Mouse (Mus musculus) cerebellum, postnatal 14 days (tissue): ENCODE data around the gene Unc79.
A peak's percentile ranks its signal among the peaks of the same experiment; 100 is the strongest.

Source experiments
- DNase-seq, 2 experiments: peaks; one replicate each; pipeline ENCODE4 v3.0.0; 2021; ENCODE audit warnings: mixed read lengths in 2 of 2

Unc79 gene

GRCm38 (mm10) chr12:103211078-103211477, 262.4 kb downstream of the Unc79 start:
- no peak for DNase-seq

- DNase-seq: no peak
These were observed 264.9 kb downstream of the Unc79 start for GRCm38 (mm10) chr12:103213591-103213990.

- DNase-seq: peak; percentile 57 to 72
These were observed 265.6 kb downstream of the Unc79 start for GRCm38 (mm10) chr12:103214270-103214669.

GRCm38 (mm10) chr12:103214797-103215196, 266.1 kb downstream of the Unc79 start:
- no peak for DNase-seq

GRCm38 (mm10) chr12:103215877-103216610, 267.4 kb downstream of the Unc79 start:
- no peak for DNase-seq

GRCm38 (mm10) chr12:103223671-103224070, 275.0 kb downstream of the Unc79 start:
- DNase-seq: peak; percentile 35 to 42

- no peak for DNase-seq
These were observed 277.5 kb downstream of the Unc79 start for GRCm38 (mm10) chr12:103226121-103226520.

- DNase-seq: no peak
These were observed 280.4 kb downstream of the Unc79 start for GRCm38 (mm10) chr12:103229058-103229457.
